Mouse (Mus musculus) intestine, postnatal 0 days (tissue): ENCODE measurements around the gene Ap1g2. TPM values are rescaled to one million over a fixed set of nuclear protein-coding genes. Genes with fewer than 3 reads are reported as not detected.
A peak's percentile ranks its signal among the peaks of the same experiment; 100 is the strongest.

Source experiments
- ATAC-seq: fragments of 200-750 bp; cut with Nextera tagmentation; 2 replicates; pipeline ENCODE4 v1.8.0; 2017; ENCODE audit warnings: mild to moderate bottlenecking, moderate TSS enrichment, moderate library complexity
- H3K27ac ChIP-seq: fragments of 300-500 bp; sonication (generic); 2 replicates; pipeline ENCODE4 v1.5.1; 2014; ENCODE audit warnings: mild to moderate bottlenecking, low read depth, low read length, moderate library complexity
- H3K27me3 ChIP-seq: fragments of 300-500 bp; sonication (generic); replicated peaks from 2 replicates; pipeline ENCODE4 v1.6.1; 2014; ENCODE audit warnings: low read length, mixed read lengths; ENCODE audit not compliant: control insufficient read depth, insufficient read depth
- H3K36me3 ChIP-seq: fragments of 300-500 bp; sonication (generic); 2 replicates; pipeline ENCODE4 v1.6.1; 2014; ENCODE audit warnings: mild to moderate bottlenecking, moderate library complexity; ENCODE audit not compliant: control insufficient read depth, insufficient read depth
- H3K4me1 ChIP-seq: fragments of 300-500 bp; sonication (generic); replicated peaks from 2 replicates; pipeline ENCODE4 v1.6.1; 2014; ENCODE audit warnings: antibody characterized with exemption, low read length, mixed read lengths; ENCODE audit not compliant: control insufficient read depth, insufficient read depth
- H3K4me2 ChIP-seq: fragments of 300-500 bp; sonication (generic); replicated peaks from 2 replicates; pipeline ENCODE4 v1.6.1; 2014; ENCODE audit warnings: low read depth, mild to moderate bottlenecking, moderate library complexity
- H3K4me3 ChIP-seq: fragments of 300-500 bp; sonication (generic); 2 replicates; pipeline ENCODE4 v1.5.1; 2014; ENCODE audit warnings: low read depth, low read length
- H3K9ac ChIP-seq: fragments of 300-500 bp; sonication (generic); 2 replicates; pipeline ENCODE4 v1.6.1; 2014; ENCODE audit warnings: mild to moderate bottlenecking, low read depth, low read length
- H3K9me3 ChIP-seq: fragments of 300-500 bp; sonication (generic); 2 replicates; pipeline ENCODE4 v1.6.1; 2016; ENCODE audit warnings: mixed run types; ENCODE audit not compliant: control insufficient read depth
- CTCF ChIP-seq: sonication (generic); IDR thresholded peaks from 2 replicates; pipeline ENCODE4 v1.5.1; 2016; ENCODE audit warnings: low read depth, mild to moderate bottlenecking, control low read depth, antibody characterized with exemption, moderate library complexity
- WGBS: fragments of 180-500 bp; shearing (Covaris S2); extraction: QIAGEN DNeasy Blood & Tissue Kit; methylation state at CpG from one replicate; pipeline ENCODE4 v1.1.7; 2014; 5-methylcytosine and 5-hydroxymethylcytosine counted together
- polyA plus RNA-seq: library from polyadenylated mRNA; unstranded; fragments of >200 nt; fragmentation: Nextera tagmentation; extraction: Ambion mirVana; gene quantifications from 2 replicates; pipeline ENCODE4 v1.2.1, GENCODE M21; 2015

Ap1g2 gene
- polyA plus RNA-seq, 1 experiment from 2014 or later = 75.3 TPM

DNA sequence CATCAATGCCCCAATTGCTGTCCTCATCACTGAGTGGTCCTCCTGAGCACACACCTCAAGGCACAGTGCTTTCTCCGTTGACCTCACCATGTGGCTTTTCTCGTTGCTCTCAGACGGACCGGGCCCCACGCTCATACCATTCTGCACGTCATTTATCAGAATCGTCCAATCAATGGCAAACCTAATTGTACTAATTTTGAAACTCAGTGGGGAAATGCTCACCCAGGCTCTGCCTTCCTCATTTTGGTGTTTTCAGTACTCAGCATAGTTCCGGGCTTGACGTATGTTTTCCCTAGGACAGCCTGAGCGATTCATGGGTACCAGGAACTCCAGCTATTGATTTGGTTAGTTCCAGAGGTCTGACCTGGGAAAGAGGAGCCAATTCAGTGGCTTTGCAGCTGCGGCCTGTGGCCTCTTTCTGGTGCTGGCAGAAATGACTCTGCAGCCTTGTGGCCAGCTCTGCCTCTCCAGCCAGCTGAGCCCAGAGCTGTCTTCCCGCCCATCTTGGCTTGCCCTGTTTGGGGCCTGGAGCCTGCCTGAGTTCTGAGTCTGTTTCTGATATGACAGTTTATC is 40.5 kb upstream of the Ap1g2 start:
- 84% methylated on average over 12 of the region's 12 CpGs for WGBS
- H3K27ac ChIP-seq = no peak overlapping the region
- TF ChIP-seq CTCF = no peak
- 0 out of 2 replicates have a peak, but pooled peaks cover 3% of the 10 kb centered on the region for H3K4me1 ChIP-seq
- no peaks in the 10 kb centered on the region for H3K9me3 ChIP-seq
- ATAC-seq = no peak
- no peaks in the 10 kb centered on the region for H3K36me3 ChIP-seq
- no peak overlapping the region for H3K4me3 ChIP-seq
- H3K9ac ChIP-seq = no peak overlapping the region
- H3K4me2 ChIP-seq = no peak overlapping the region
- no peaks in the 10 kb centered on the region for H3K27me3 ChIP-seq

DNA sequence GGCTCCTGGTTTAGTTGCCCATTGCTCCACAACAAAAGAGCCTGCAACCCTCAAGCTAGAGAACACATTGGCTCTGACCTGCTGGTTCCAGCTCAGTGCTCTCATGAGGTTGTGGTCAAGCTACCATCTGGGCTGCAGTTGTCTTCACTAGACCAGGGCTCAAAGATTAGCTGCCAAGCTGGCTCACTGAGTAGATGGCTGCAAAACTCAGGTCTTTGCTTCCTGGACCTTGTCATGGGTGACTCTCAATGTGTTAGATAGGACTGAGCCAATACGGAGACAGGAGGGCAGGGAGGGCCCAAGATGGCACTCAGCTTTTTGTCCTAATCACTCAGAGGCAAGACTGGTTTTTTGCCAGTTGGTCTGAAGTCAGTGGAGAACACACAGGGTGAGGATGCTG is 39.9 kb upstream of the Ap1g2 start:
- ATAC-seq = no peak
- no peak for TF ChIP-seq CTCF
- no peak overlapping the region for H3K27ac ChIP-seq
- H3K4me2 ChIP-seq = no peak overlapping the region
- 91% methylated on average over 1 of the region's 1 CpGs for WGBS
- H3K4me1 ChIP-seq = 0 out of 2 replicates have a peak, but pooled peaks cover 3% of the 10 kb centered on the region
- H3K9ac ChIP-seq = no peak overlapping the region
- H3K36me3 ChIP-seq = no peaks in the 10 kb centered on the region
- no peak overlapping the region for H3K4me3 ChIP-seq
- no peaks in the 10 kb centered on the region for H3K9me3 ChIP-seq
- H3K27me3 ChIP-seq = no peaks in the 10 kb centered on the region

DNA sequence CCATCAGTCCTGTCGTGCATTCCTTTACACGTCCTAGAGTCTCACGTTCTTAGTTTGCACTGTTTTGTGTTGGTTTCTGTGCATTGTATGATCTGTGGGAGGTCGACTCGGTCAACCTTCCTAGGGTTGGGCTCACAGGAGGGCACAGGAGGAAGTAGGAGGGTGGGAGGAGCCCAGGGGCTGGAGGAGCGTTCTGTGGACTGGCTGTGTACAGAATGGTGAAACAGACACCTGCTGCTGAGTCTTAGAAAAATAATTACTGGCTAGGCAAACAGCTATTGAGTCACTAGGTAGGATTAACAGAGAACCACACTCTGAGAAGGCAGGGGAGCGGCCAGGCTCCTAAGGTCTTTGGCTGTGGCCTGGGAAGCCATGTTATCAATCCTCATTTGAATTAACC is 32.9 kb upstream of the Ap1g2 start:
- H3K9ac ChIP-seq = no peak overlapping the region
- no peaks in the 10 kb centered on the region for H3K4me1 ChIP-seq
- no peak overlapping the region for H3K4me2 ChIP-seq
- no peak overlapping the region for H3K4me3 ChIP-seq
- peak; percentile 82 for ATAC-seq
- no peaks in the 10 kb centered on the region for H3K36me3 ChIP-seq
- H3K9me3 ChIP-seq = no peaks in the 10 kb centered on the region
- no peak overlapping the region for H3K27ac ChIP-seq
- no peak for TF ChIP-seq CTCF
- no peaks in the 10 kb centered on the region for H3K27me3 ChIP-seq
- WGBS = 26% methylated on average over 7 of the region's 7 CpGs

DNA sequence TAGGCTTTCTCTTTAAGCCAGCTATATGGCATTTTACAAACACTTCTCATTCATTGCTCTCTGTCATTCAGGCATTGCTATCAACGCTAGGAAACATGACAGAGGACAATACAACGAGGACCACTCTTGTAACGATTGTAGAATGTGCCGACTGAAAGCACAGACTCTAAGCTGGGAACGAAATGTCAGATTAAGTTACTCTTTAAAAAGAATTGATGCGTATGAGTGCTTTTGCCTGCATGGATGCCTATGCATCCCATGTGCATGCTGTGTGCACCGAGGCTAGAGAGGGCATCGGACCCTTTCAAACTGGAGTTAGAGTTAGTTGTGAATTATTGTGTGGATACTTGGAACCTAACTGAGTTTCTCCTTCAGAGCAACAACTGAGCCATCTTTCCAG is 29.3 kb upstream of the Ap1g2 start:
- ATAC-seq = no peak
- 67% methylated on average over 8 of the region's 8 CpGs for WGBS
- Histone ChIP-seq H3K9me3 (no peaks in the 10 kb centered on the region), H3K4me1 (no peaks in the 10 kb centered on the region), H3K4me2 (no peak overlapping the region), H3K27ac (no peak overlapping the region), H3K4me3 (no peak overlapping the region), H3K27me3 (no peaks in the 10 kb centered on the region), H3K36me3 (no peaks in the 10 kb centered on the region), H3K9ac (no peak overlapping the region)
- TF ChIP-seq CTCF = no peak

DNA sequence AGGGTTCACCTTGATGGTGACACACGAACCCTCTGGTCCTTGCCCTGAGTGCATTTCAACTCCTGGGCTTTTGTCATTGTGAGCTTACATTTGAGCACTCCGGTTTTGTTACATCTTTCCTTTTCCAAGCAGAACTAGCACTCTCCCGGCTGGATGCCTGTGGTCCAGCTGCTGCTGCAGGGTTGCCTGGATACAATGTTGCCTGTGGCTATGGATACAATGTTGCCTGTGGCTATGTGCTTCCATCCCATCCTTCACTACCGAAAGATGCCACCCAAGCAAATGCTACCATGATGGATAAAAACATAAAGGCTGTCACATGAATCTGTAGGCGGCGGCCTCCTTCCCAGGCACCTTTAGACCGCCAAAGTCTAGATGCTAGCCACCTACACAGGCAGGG is 20.1 kb upstream of the Ap1g2 start:
- Histone ChIP-seq H3K36me3 (no peaks in the 10 kb centered on the region), H3K9me3 (no peaks in the 10 kb centered on the region), H3K27me3 (no peaks in the 10 kb centered on the region), H3K27ac (no peak overlapping the region), H3K4me1 (no peaks in the 10 kb centered on the region), H3K4me3 (no peak overlapping the region), H3K4me2 (no peak overlapping the region), H3K9ac (no peak overlapping the region)
- no peak for TF ChIP-seq CTCF
- no peak for ATAC-seq
- 86% methylated on average over 7 of the region's 7 CpGs for WGBS

DNA sequence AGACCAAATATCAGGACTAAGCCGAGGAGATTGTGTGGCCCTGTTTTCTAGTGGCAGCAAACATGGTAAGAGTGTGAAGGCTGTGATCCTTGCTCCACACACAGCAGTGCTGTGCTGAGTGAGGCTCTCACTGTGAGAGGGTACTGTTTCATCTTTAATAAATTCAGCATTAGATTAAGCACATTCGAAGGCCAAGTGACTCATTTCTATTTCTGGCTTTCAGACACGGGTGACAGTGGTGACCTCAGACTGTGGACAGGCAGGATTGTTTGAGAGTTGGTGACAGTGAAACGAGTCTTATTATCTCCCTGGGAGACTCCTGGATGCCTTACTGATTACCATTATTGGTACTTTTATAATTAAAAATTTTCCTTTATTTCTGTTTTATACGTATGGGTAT is 19.3 kb upstream of the Ap1g2 start:
- H3K36me3 ChIP-seq = no peaks in the 10 kb centered on the region
- TF ChIP-seq CTCF = no peak
- no peak overlapping the region for H3K4me3 ChIP-seq
- H3K27ac ChIP-seq = no peak overlapping the region
- no peak overlapping the region for H3K9ac ChIP-seq
- no peak for ATAC-seq
- H3K4me2 ChIP-seq = no peak overlapping the region
- no peaks in the 10 kb centered on the region for H3K9me3 ChIP-seq
- 78% methylated on average over 5 of the region's 5 CpGs for WGBS
- no peaks in the 10 kb centered on the region for H3K27me3 ChIP-seq
- no peaks in the 10 kb centered on the region for H3K4me1 ChIP-seq

DNA sequence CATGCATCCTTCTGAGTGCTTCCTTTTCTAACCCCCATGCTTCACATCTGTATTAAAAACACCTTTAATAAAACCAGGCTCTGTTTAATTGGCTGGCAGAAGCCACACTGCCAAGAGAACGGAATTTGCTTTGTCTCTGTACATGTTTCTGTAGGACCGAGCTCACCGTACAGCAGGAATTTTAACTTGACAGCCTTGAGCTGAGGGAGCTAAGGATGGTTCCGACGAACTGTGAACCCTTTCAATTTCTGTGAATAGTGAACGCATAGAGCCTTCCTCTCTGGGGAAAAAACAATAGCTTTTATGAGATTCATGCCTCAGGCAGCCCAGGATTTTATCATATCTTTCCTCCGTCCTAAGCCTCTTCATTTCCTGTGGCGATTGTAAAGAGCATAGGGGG is 16.0 kb upstream of the Ap1g2 start:
- no peak for TF ChIP-seq CTCF

More for the DNA sequence above, 16.0 kb upstream of the Ap1g2 start:
- peaks cover 1% of the 10 kb centered on the region; the same call in 1 of the 2 replicates for H3K27me3 ChIP-seq
- no peaks in the 10 kb centered on the region for H3K9me3 ChIP-seq
- H3K36me3 ChIP-seq = no peaks in the 10 kb centered on the region
- peak overlapping the region; percentile 37 for H3K4me2 ChIP-seq
- no peak overlapping the region for H3K27ac ChIP-seq
- H3K4me1 ChIP-seq = no peaks in the 10 kb centered on the region
- WGBS = 47% methylated on average over 8 of the region's 8 CpGs
- H3K4me3 ChIP-seq = no peak overlapping the region
- ATAC-seq = no peak
- no peak overlapping the region for H3K9ac ChIP-seq
